In the genomic region with DNA sequence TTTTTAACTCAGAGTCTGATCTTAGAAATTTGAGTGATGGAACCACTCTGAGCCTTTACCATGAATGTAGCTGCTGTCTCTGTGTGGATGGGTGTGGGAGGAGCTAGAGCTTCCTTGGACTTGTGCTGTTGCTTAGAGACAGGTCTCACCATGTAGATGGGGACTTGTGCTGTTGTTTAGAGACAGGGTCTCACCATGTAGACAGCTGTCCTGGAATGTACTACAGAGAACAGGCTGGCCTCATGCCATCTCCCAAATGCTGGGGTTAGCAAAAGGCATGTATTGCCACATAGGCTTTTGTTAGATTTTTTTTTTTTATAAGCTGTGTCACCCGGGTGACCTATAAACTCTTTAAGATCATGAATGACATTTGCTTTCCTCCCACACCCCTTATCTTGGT, we compare ENCODE assay signal across 17 mouse cellular contexts. TPM values are rescaled to one million over a fixed set of nuclear protein-coding genes. Genes with fewer than 3 reads are reported as not detected.
DNase-seq lines count a peak whose midpoint lies in the region; ATAC-seq and TF ChIP-seq lines count a peak whose summit lies in the region.
"Had no signal": no experiment of that assay in that cellular context is flagged by ENCODE, and none has a peak within 500 bp of the region (broad histone marks: within the 10 kb centered on the region; RNA-seq: fewer than 3 reads in every experiment).

No protein-coding gene starts in this region.

- intact Hi-C loops in heart, adult 2 months (cut with DNase I): no loop called here

- no peaks in the 10 kb centered on the region for H3K27me3 ChIP-seq in heart, embryonic 11.5 days (ENCODE audit: control insufficient read depth, insufficient read depth, low read length)
- H3K27me3 ChIP-seq in heart, adult 2 months (ENCODE audit: control insufficient read depth, insufficient read depth, low read length): no peaks in the 10 kb centered on the region
- no peaks in the 10 kb centered on the region for H3K27me3 ChIP-seq in hindbrain, postnatal 0 days (ENCODE audit: insufficient read depth, low read length)
- H3K27me3 ChIP-seq in hindbrain, embryonic 11.5 days (ENCODE audit: control insufficient read depth, insufficient read depth, low read length): no peaks in the 10 kb centered on the region
- H3K27me3 ChIP-seq in midbrain, postnatal 0 days (ENCODE audit: insufficient read depth, low read length): no peaks in the 10 kb centered on the region
- no peaks in the 10 kb centered on the region for H3K27me3 ChIP-seq in midbrain, embryonic 11.5 days (ENCODE audit: control insufficient read depth, insufficient read depth, low read length)
- H3K27me3 ChIP-seq: hindbrain, embryonic 15.5 days; stomach, embryonic 15.5 days had no signal

- no peaks in the 10 kb centered on the region for H3K9me3 ChIP-seq in heart, embryonic 11.5 days (replicated peaks; ENCODE audit: control insufficient read depth, low read length)
- H3K9me3 ChIP-seq in hindbrain, postnatal 0 days (ENCODE audit: low read length): no peaks in the 10 kb centered on the region
- no peaks in the 10 kb centered on the region for H3K9me3 ChIP-seq in hindbrain, embryonic 11.5 days (ENCODE audit: control insufficient read depth, low read length)
- H3K9me3 ChIP-seq in midbrain, postnatal 0 days (ENCODE audit: low read length): no peaks in the 10 kb centered on the region
- no peaks in the 10 kb centered on the region for H3K9me3 ChIP-seq in midbrain, embryonic 11.5 days (ENCODE audit: control insufficient read depth, low read length)
- H3K9me3 ChIP-seq: hindbrain, embryonic 15.5 days; stomach, embryonic 15.5 days had no signal

- H3K4me1 ChIP-seq in heart, embryonic 11.5 days (ENCODE audit: control insufficient read depth, insufficient read depth, low read length): peaks cover 12% of the 10 kb centered on the region
- H3K4me1 ChIP-seq in heart, adult 2 months (ENCODE audit: control insufficient read depth, insufficient read depth, low read length): no peaks in the 10 kb centered on the region
- H3K4me1 ChIP-seq in hindbrain, postnatal 0 days (ENCODE audit: insufficient read depth, low read length): no peaks in the 10 kb centered on the region
- no peaks in the 10 kb centered on the region for H3K4me1 ChIP-seq in hindbrain, embryonic 11.5 days (replicated peaks; ENCODE audit: control insufficient read depth, insufficient read depth, low read length)
- no peaks in the 10 kb centered on the region for H3K4me1 ChIP-seq in midbrain, postnatal 0 days (ENCODE audit: insufficient read depth, low read length)
- H3K4me1 ChIP-seq in midbrain, embryonic 11.5 days (ENCODE audit: control insufficient read depth, insufficient read depth, low read length): no peaks in the 10 kb centered on the region
- H3K4me1 ChIP-seq: hindbrain, embryonic 15.5 days; stomach, embryonic 15.5 days had no signal

- peak; percentile 49; the same call in 1 of the 2 replicates for ATAC-seq in heart, embryonic 11.5 days (replicated peaks; ENCODE audit: insufficient number of reproducible peaks, low FRiP score, low TSS enrichment)
- ATAC-seq in hindbrain, postnatal 0 days: peak; percentile 79; the same call in 1 of the 2 replicates
- ATAC-seq in hindbrain, embryonic 11.5 days (ENCODE audit: low FRiP score): no peak
- no peak for ATAC-seq in midbrain, postnatal 0 days (ENCODE audit: low FRiP score)
- ATAC-seq in midbrain, embryonic 11.5 days (ENCODE audit: low FRiP score): no peak
- ATAC-seq: Patski had no signal

- DNase-seq in heart, adult 2 months: no peak
- peak; percentile 17 for DNase-seq in hindbrain, postnatal 0 days (ENCODE audit: low spot score)
- no peak for DNase-seq in hindbrain, embryonic 11.5 days (ENCODE audit: low spot score)
- DNase-seq in midbrain, postnatal 0 days (ENCODE audit: low spot score): peak; percentile 19
- DNase-seq in midbrain, embryonic 11.5 days (ENCODE audit: low spot score, missing footprints): no peak
- DNase-seq in urinary bladder, postnatal 25 days (ENCODE audit: low spot score): no peak
- DNase-seq: B cell, adult 2 months; gastrocnemius, postnatal 14 days; kidney, adult 8-10 months; kidney, postnatal 36 days; liver; thymus, postnatal 25 days had no signal

- no peak overlapping the region for H3K27ac ChIP-seq in heart, embryonic 11.5 days (ENCODE audit: low read depth, low read length)
- no peak overlapping the region for H3K27ac ChIP-seq in heart, adult 2 months
- H3K27ac ChIP-seq in hindbrain, postnatal 0 days: no peak overlapping the region
- no peak overlapping the region for H3K27ac ChIP-seq in hindbrain, embryonic 11.5 days (ENCODE audit: low read depth, low read length)
- no peak overlapping the region for H3K27ac ChIP-seq in midbrain, postnatal 0 days (ENCODE audit: low read depth, low read length)
- no peak overlapping the region for H3K27ac ChIP-seq in midbrain, embryonic 11.5 days (ENCODE audit: low read depth, low read length)
- H3K27ac ChIP-seq: hindbrain, embryonic 15.5 days; stomach, embryonic 15.5 days had no signal

- no peaks in the 10 kb centered on the region for H3K36me3 ChIP-seq in heart, embryonic 11.5 days (ENCODE audit: control insufficient read depth, insufficient read depth, low read length)
- H3K36me3 ChIP-seq in heart, adult 2 months (ENCODE audit: control insufficient read depth, insufficient read depth, low read length): no peaks in the 10 kb centered on the region
- H3K36me3 ChIP-seq in hindbrain, postnatal 0 days (ENCODE audit: insufficient read depth, low read length): no peaks in the 10 kb centered on the region
- no peaks in the 10 kb centered on the region for H3K36me3 ChIP-seq in hindbrain, embryonic 11.5 days (ENCODE audit: control insufficient read depth, insufficient read depth, low read length)
- no peaks in the 10 kb centered on the region for H3K36me3 ChIP-seq in midbrain, postnatal 0 days (ENCODE audit: insufficient read depth, low read length)
- H3K36me3 ChIP-seq in midbrain, embryonic 11.5 days (ENCODE audit: control insufficient read depth, insufficient read depth, low read length): no peaks in the 10 kb centered on the region
- H3K36me3 ChIP-seq: hindbrain, embryonic 15.5 days; stomach, embryonic 15.5 days had no signal

- H3K4me2 ChIP-seq in heart, embryonic 11.5 days: no peak overlapping the region; the same call in 1 of the 2 replicates
- H3K4me2 ChIP-seq in hindbrain, postnatal 0 days (ENCODE audit: low read depth, low read length): no peak overlapping the region
- H3K4me2 ChIP-seq in hindbrain, embryonic 11.5 days (replicated peaks; ENCODE audit: low read depth, low read length): no peak overlapping the region
- no peak overlapping the region for H3K4me2 ChIP-seq in midbrain, postnatal 0 days (ENCODE audit: low read depth, low read length, poor library complexity, severe bottlenecking)
- H3K4me2 ChIP-seq in midbrain, embryonic 11.5 days: no peak overlapping the region
- H3K4me2 ChIP-seq: hindbrain, embryonic 15.5 days; stomach, embryonic 15.5 days had no signal

- no peak for TF ChIP-seq EP300 in heart, adult 2 months (IDR thresholded peaks at IDR 0.05; ENCODE audit: insufficient read depth, low read depth, low read length)

- no peak overlapping the region for H3K9ac ChIP-seq in heart, embryonic 11.5 days (ENCODE audit: low read depth, low read length)
- no peak overlapping the region for H3K9ac ChIP-seq in heart, adult 2 months (ENCODE audit: low read depth, low read length)
- no peak overlapping the region for H3K9ac ChIP-seq in hindbrain, postnatal 0 days (replicated peaks; ENCODE audit: low read length)
- no peak overlapping the region for H3K9ac ChIP-seq in hindbrain, embryonic 11.5 days (ENCODE audit: low read depth, low read length)
- no peak overlapping the region for H3K9ac ChIP-seq in midbrain, postnatal 0 days (replicated peaks; ENCODE audit: low read length, poor library complexity, severe bottlenecking)
- H3K9ac ChIP-seq in midbrain, embryonic 11.5 days (ENCODE audit: low read length): no peak overlapping the region
- H3K9ac ChIP-seq: hindbrain, embryonic 15.5 days; stomach, embryonic 15.5 days had no signal

- no peaks in the 10 kb centered on the region for H3K79me2 ChIP-seq in heart, adult 2 months (replicated peaks; ENCODE audit: control insufficient read depth, insufficient read depth, low read length)

- no peak overlapping the region for H3K4me3 ChIP-seq in heart, embryonic 11.5 days (ENCODE audit: low read depth, low read length)
- H3K4me3 ChIP-seq in heart, adult 2 months: no peak overlapping the region
- no peak overlapping the region for H3K4me3 ChIP-seq in hindbrain, postnatal 0 days (ENCODE audit: low read length)
- H3K4me3 ChIP-seq in hindbrain, embryonic 11.5 days (ENCODE audit: low read depth, low read length): no peak overlapping the region
- no peak overlapping the region for H3K4me3 ChIP-seq in midbrain, postnatal 0 days (ENCODE audit: low read depth, low read length)
- H3K4me3 ChIP-seq in midbrain, embryonic 11.5 days (ENCODE audit: low read depth, low read length): no peak overlapping the region
- H3K4me3 ChIP-seq: hindbrain, embryonic 15.5 days; stomach, embryonic 15.5 days had no signal

- TF ChIP-seq CTCF in heart, adult 2 months (IDR thresholded peaks at IDR 0.05): no peak
- no peak for TF ChIP-seq CTCF in hindbrain, postnatal 0 days (IDR thresholded peaks at IDR 0.05; ENCODE audit: low read depth)
- TF ChIP-seq CTCF in midbrain, postnatal 0 days (IDR thresholded peaks at IDR 0.05): no peak

- WGBS in heart, embryonic 11.5 days (ENCODE audit: insufficient replicate concordance): 22% methylated on average over 1 of the region's 1 CpGs
- 14% methylated on average over 1 of the region's 1 CpGs for WGBS in heart, adult 2 months
- 41% methylated on average over 1 of the region's 1 CpGs for WGBS in hindbrain, postnatal 0 days
- 89% methylated on average over 1 of the region's 1 CpGs for WGBS in hindbrain, embryonic 11.5 days
- WGBS in midbrain, postnatal 0 days: 73% methylated on average over 1 of the region's 1 CpGs
- 90% methylated on average over 1 of the region's 1 CpGs for WGBS in midbrain, embryonic 11.5 days

- no peak for TF ChIP-seq POLR2A in heart, adult 2 months (IDR thresholded peaks at IDR 0.05; ENCODE audit: insufficient read depth, low read depth, low read length)

RNA-seq across cellular contexts. Expression of a gene that starts 17.7 kb away (rescaled TPM):
- polyA plus RNA-seq in heart, embryonic 11.5 days (2014; fragmentation: Nextera tagmentation; extraction: Ambion mirVana): 0.11 TPM in 1 of 2 replicates, not detected in the other
- not detected for total RNA-seq in heart, adult 2 months (2021)
- not detected in 2 replicates for polyA plus RNA-seq in heart, adult 2 months (2012; rRNA removed)
- 0.50 and 0.52 TPM in 2 replicates for total RNA-seq in hindbrain, postnatal 0 days (2014; rRNA removed)
- 0.28 and 0.45 TPM in 2 replicates for polyA plus RNA-seq in hindbrain, postnatal 0 days (2015; fragmentation: Nextera tagmentation; extraction: Ambion mirVana)
- polyA plus RNA-seq in hindbrain, embryonic 11.5 days (2014; fragmentation: Nextera tagmentation; extraction: Ambion mirVana): 0.24 TPM in 1 of 2 replicates, not detected in the other
- 0.55 and 1.4 TPM in 2 replicates for total RNA-seq in midbrain, postnatal 0 days (2014; rRNA removed)
- polyA plus RNA-seq in midbrain, postnatal 0 days (2015; fragmentation: Nextera tagmentation; extraction: Ambion mirVana): 0.87 and 1.1 TPM in 2 replicates
- polyA plus RNA-seq in midbrain, embryonic 11.5 days (2014; fragmentation: Nextera tagmentation; extraction: Ambion mirVana): 0.10 and 0.18 TPM in 2 replicates
- total RNA-seq: gastrocnemius, postnatal 14 days; megakaryocyte progenitor cell, adult 5-6 weeks had no signal

RNA-seq across cellular contexts. Expression of a gene that starts 40.3 kb away (rescaled TPM):
- polyA plus RNA-seq in heart, embryonic 11.5 days (2014; fragmentation: Nextera tagmentation; extraction: Ambion mirVana): 0.17 and 0.51 TPM in 2 replicates
- 1 to 10 TPM; 5.9 to 6.5 TPM for total RNA-seq in heart, adult 2 months (2021)
- polyA plus RNA-seq in heart, adult 2 months (2012; rRNA removed): 0.16 and 0.56 TPM in 2 replicates
- 80.5 and 164 TPM in 2 replicates for total RNA-seq in hindbrain, postnatal 0 days (2014; rRNA removed)
- polyA plus RNA-seq in hindbrain, postnatal 0 days (2015; fragmentation: Nextera tagmentation; extraction: Ambion mirVana): 0.39 and 0.47 TPM in 2 replicates
- polyA plus RNA-seq in hindbrain, embryonic 11.5 days (2014; fragmentation: Nextera tagmentation; extraction: Ambion mirVana): 0.69 and 0.95 TPM in 2 replicates
- 38.0 and 58.4 TPM in 2 replicates for total RNA-seq in midbrain, postnatal 0 days (2014; rRNA removed)
- 0.32 and 0.45 TPM in 2 replicates for polyA plus RNA-seq in midbrain, postnatal 0 days (2015; fragmentation: Nextera tagmentation; extraction: Ambion mirVana)
- polyA plus RNA-seq in midbrain, embryonic 11.5 days (2014; fragmentation: Nextera tagmentation; extraction: Ambion mirVana): 0.55 and 0.67 TPM in 2 replicates

RNA-seq across cellular contexts. Expression of a gene that starts 44.1 kb away (rescaled TPM):
- polyA plus RNA-seq in heart, embryonic 11.5 days (2014; fragmentation: Nextera tagmentation; extraction: Ambion mirVana): 81.7 and 91.1 TPM in 2 replicates
- total RNA-seq in heart, adult 2 months (2021): 10 to 100 TPM; 29.4 to 30.1 TPM
- polyA plus RNA-seq in heart, adult 2 months (2012; rRNA removed): 24.6 and 49.4 TPM in 2 replicates
- total RNA-seq in hindbrain, postnatal 0 days (2014; rRNA removed): 36.8 and 42.0 TPM in 2 replicates
- polyA plus RNA-seq in hindbrain, postnatal 0 days (2015; fragmentation: Nextera tagmentation; extraction: Ambion mirVana): 116 and 119 TPM in 2 replicates
- 100 and 105 TPM in 2 replicates for polyA plus RNA-seq in hindbrain, embryonic 11.5 days (2014; fragmentation: Nextera tagmentation; extraction: Ambion mirVana)
- 19.0 and 25.9 TPM in 2 replicates for total RNA-seq in midbrain, postnatal 0 days (2014; rRNA removed)
- 98.8 and 114 TPM in 2 replicates for polyA plus RNA-seq in midbrain, postnatal 0 days (2015; fragmentation: Nextera tagmentation; extraction: Ambion mirVana)
- polyA plus RNA-seq in midbrain, embryonic 11.5 days (2014; fragmentation: Nextera tagmentation; extraction: Ambion mirVana): 94.5 and 107 TPM in 2 replicates

Comparison
In these comparisons a context has a peak if more than half of its experiments do, and no peak if none do; other contexts are left out.
1. ATAC-seq: peak in heart, embryonic 11.5 days (single experiment) and hindbrain, postnatal 0 days (single experiment); none in hindbrain, embryonic 11.5 days (single experiment), midbrain, postnatal 0 days (single experiment) and midbrain, embryonic 11.5 days (single experiment).
2. DNase-seq: peak in hindbrain, postnatal 0 days (single experiment) and midbrain, postnatal 0 days (single experiment); none in heart, adult 2 months (0 of 2), hindbrain, embryonic 11.5 days (single experiment), midbrain, embryonic 11.5 days (single experiment) and urinary bladder, postnatal 25 days (single experiment).